Mouse (Mus musculus): ENCODE data around the gene Gm26897. TPM values are rescaled to one million over a fixed set of nuclear protein-coding genes. Genes with fewer than 3 reads are reported as not detected.

The Gm26897 gene
- total RNA-seq, 2 experiments from 2014 or later = not detected

GRCm38 (mm10) chr5:111741352-111741751, 7.6 kb downstream of the Gm26897 start:
- intact Hi-C loops (cut with DNase I) = no loop called here
- no peak for DNase-seq (ENCODE audit: extremely low spot score in 1 of 2, low spot score in 2 of 2)

- DNase-seq (ENCODE audit: extremely low spot score in 1 of 2, low spot score in 2 of 2) = no peak
- intact Hi-C loops (cut with DNase I) = no loop called here
Measured at GRCm38 (mm10) chr5:111742290-111742898, 8.7 kb downstream of the Gm26897 start.

GRCm38 (mm10) chr5:111749599-111749998, 15.9 kb downstream of the Gm26897 start:
- DNase-seq (ENCODE audit: extremely low spot score in 1 of 2, low spot score in 2 of 2) = no peak
- intact Hi-C loops (cut with DNase I) = no loop called here

GRCm38 (mm10) chr5:111750092-111750491, 16.4 kb downstream of the Gm26897 start:
- DNase-seq (ENCODE audit: extremely low spot score in 1 of 2, low spot score in 2 of 2) = no peak
- intact Hi-C loops (cut with DNase I) = loop anchor here (5.0 kb wide), 1 partner anchor 328 kb away; no protein-coding TSS in a partner anchor

GRCm38 (mm10) chr5:111754484-111755139, 20.9 kb downstream of the Gm26897 start:
- DNase-seq (ENCODE audit: extremely low spot score in 1 of 2, low spot score in 2 of 2) = peak in 1 of 2 experiments; percentile 53
- intact Hi-C loops (cut with DNase I) = loop anchor here (5.0 kb wide), 1 partner anchor 332 kb away; no protein-coding TSS in a partner anchor

- no peak for DNase-seq (ENCODE audit: extremely low spot score in 1 of 2, low spot score in 2 of 2)
- intact Hi-C loops (cut with DNase I) = no loop called here
Measured at GRCm38 (mm10) chr5:111755330-111755729, 21.6 kb downstream of the Gm26897 start.

- intact Hi-C loops (cut with DNase I) = no loop called here
- peak in 1 of 2 experiments; percentile 35 for DNase-seq (ENCODE audit: extremely low spot score in 1 of 2, low spot score in 2 of 2)
Measured at GRCm38 (mm10) chr5:111760721-111761480, 27.2 kb downstream of the Gm26897 start.

GRCm38 (mm10) chr5:111761574-111761973, 27.9 kb downstream of the Gm26897 start:
- intact Hi-C loops (cut with DNase I) = no loop called here
- peak; percentile 43 to 44 for DNase-seq (ENCODE audit: extremely low spot score in 1 of 2, low spot score in 2 of 2)

GRCm38 (mm10) chr5:111762085-111762484, 28.4 kb downstream of the Gm26897 start:
- DNase-seq (ENCODE audit: extremely low spot score in 1 of 2, low spot score in 2 of 2) = peak; percentile 81 to 88
- intact Hi-C loops (cut with DNase I) = no loop called here

- no peak for DNase-seq (ENCODE audit: extremely low spot score in 1 of 2, low spot score in 2 of 2)
- intact Hi-C loops (cut with DNase I) = no loop called here
Measured at GRCm38 (mm10) chr5:111765671-111766290, 32.1 kb downstream of the Gm26897 start.

- intact Hi-C loops (cut with DNase I) = no loop called here
- DNase-seq (ENCODE audit: extremely low spot score in 1 of 2, low spot score in 2 of 2) = no peak
Measured at GRCm38 (mm10) chr5:111766696-111767095, 33.0 kb downstream of the Gm26897 start.

- intact Hi-C loops (cut with DNase I) = no loop called here
- peak in 1 of 2 experiments; percentile 56 for DNase-seq (ENCODE audit: extremely low spot score in 1 of 2, low spot score in 2 of 2)
Measured at GRCm38 (mm10) chr5:111770266-111770665, 36.5 kb downstream of the Gm26897 start.

- intact Hi-C loops (cut with DNase I) = no loop called here
- no peak for DNase-seq (ENCODE audit: extremely low spot score in 1 of 2, low spot score in 2 of 2)
Measured at GRCm38 (mm10) chr5:111772127-111772526, 38.4 kb downstream of the Gm26897 start.

- no peak for DNase-seq (ENCODE audit: extremely low spot score in 1 of 2, low spot score in 2 of 2)
- intact Hi-C loops (cut with DNase I) = no loop called here
Measured at GRCm38 (mm10) chr5:111772591-111773406, 39.1 kb downstream of the Gm26897 start.

GRCm38 (mm10) chr5:111773407-111773733, 39.6 kb downstream of the Gm26897 start:
- DNase-seq (ENCODE audit: extremely low spot score in 1 of 2, low spot score in 2 of 2) = no peak
- intact Hi-C loops (cut with DNase I) = no loop called here

GRCm38 (mm10) chr5:111776246-111776645, 42.5 kb downstream of the Gm26897 start:
- intact Hi-C loops (cut with DNase I) = no loop called here

GRCm38 (mm10) chr5:111778093-111778492, 44.4 kb downstream of the Gm26897 start:
- DNase-seq (ENCODE audit: extremely low spot score in 1 of 2, low spot score in 2 of 2) = no peak
- intact Hi-C loops (cut with DNase I) = no loop called here

More at GRCm38 (mm10) chr5:111776246-111776645, 42.5 kb downstream of the Gm26897 start:
- no peak for DNase-seq (ENCODE audit: extremely low spot score in 1 of 2, low spot score in 2 of 2)

GRCm38 (mm10) chr5:111779776-111780485, 46.2 kb downstream of the Gm26897 start:
- intact Hi-C loops (cut with DNase I) = no loop called here
- DNase-seq (ENCODE audit: extremely low spot score in 1 of 2, low spot score in 2 of 2) = no peak

Measured in left cerebral cortex, postnatal 10 days (tissue).